Mouse (Mus musculus) thymus, adult 2 months (tissue): ENCODE data around the gene Gpr179.

ENCODE experiments used
- CTCF ChIP-seq: fragments of 200-500 bp; IDR thresholded peaks from 2 replicates; pipeline ENCODE4 v1.5.1; 2012; ENCODE audit warnings: mild to moderate bottlenecking, control low read depth, low read length, moderate library complexity, borderline replicate concordance; ENCODE audit not compliant: control insufficient read depth, poor library complexity, insufficient read depth; ENCODE audit errors: extremely low read depth
- POLR2A ChIP-seq: fragments of 200-500 bp; IDR thresholded peaks from 2 replicates; pipeline ENCODE4 v1.6.1; 2012; ENCODE audit warnings: mild to moderate bottlenecking, low read length, control low read depth, moderate library complexity; ENCODE audit not compliant: control insufficient read depth, poor library complexity, insufficient read depth; ENCODE audit errors: extremely low read depth

DNA sequence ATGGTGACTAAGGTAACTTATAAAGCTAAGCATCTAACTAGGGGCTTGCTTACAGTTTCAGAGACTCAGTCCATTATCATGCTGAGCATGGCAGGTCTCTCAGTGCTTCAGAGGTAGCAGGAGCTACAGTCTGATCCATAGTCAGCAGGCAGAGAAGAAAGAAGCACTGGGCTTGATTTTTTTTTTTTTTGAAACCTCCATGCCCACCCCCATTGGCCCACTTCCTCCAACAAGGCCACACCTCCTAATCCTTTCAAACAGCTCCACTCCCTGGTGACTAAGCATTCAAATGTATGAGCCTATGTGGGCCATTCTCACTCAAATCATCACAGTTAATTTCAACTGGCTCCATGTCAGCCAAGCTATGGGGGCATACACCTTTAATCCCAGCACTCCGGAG is 59.1 kb downstream of the Gpr179 start:
- TF ChIP-seq POLR2A (no peak), CTCF (no peak)
